Mouse (Mus musculus) layer of hippocampus, postnatal 25 days (tissue): Measurements from ENCODE around the gene Gm49510. TPM values are rescaled to one million over a fixed set of nuclear protein-coding genes. Genes with fewer than 3 reads are reported as not detected.

Source experiments
- DNase-seq, 2 experiments: peaks; one replicate each; pipeline ENCODE4 v3.0.0; 2022; ENCODE audit warnings: mixed read lengths in 2 of 2, low spot score in 1 of 2; ENCODE audit errors: extremely low spot score in 1 of 2
- total RNA-seq, 2 experiments: library from RNA; stranded (reverse); gene quantifications; 2 replicates each; pipeline ENCODE4 v1.2.3; 2021

Gm49510 gene
- total RNA-seq, 2 experiments from 2014 or later, result not detected

- peak; percentile 85 to 88 for DNase-seq
Measured at GRCm38 (mm10) chr15:78913632-78914090, 14.2 kb downstream of the Gm49510 start, which contains the start of gene Pdxp. Gene Pdxp, plus strand, starts transcription at chr15:78913919.

GRCm38 (mm10) chr15:78914091-78914822 is 14.8 kb downstream of the Gm49510 start:
- peak in 1 of 2 experiments; percentile 38 for DNase-seq

- no peak for DNase-seq
Measured at GRCm38 (mm10) chr15:78914823-78915659, 15.6 kb downstream of the Gm49510 start.

GRCm38 (mm10) chr15:78915660-78916017 is 16.2 kb downstream of the Gm49510 start:
- peak in 1 of 2 experiments; percentile 57 for DNase-seq

GRCm38 (mm10) chr15:78916052-78916826 is 16.8 kb downstream of the Gm49510 start:
- DNase-seq, result peak in 1 of 2 experiments; percentile 45

- no peak for DNase-seq
Measured at GRCm38 (mm10) chr15:78918126-78918525, 18.7 kb downstream of the Gm49510 start.

- DNase-seq, result no peak
Measured at GRCm38 (mm10) chr15:78919914-78920313, 20.4 kb downstream of the Gm49510 start.

- DNase-seq, result no peak
Measured at GRCm38 (mm10) chr15:78922700-78923099, 23.2 kb downstream of the Gm49510 start.

- DNase-seq, result no peak
Measured at GRCm38 (mm10) chr15:78923585-78923984, 24.1 kb downstream of the Gm49510 start.

GRCm38 (mm10) chr15:78925129-78925528 is 25.7 kb downstream of the Gm49510 start:
- no peak for DNase-seq

- DNase-seq, result peak in 1 of 2 experiments; percentile 35
Measured at GRCm38 (mm10) chr15:78926021-78926919, 26.8 kb downstream of the Gm49510 start, which contains the start of gene Lgals1. Gene Lgals1, plus strand, starts transcription at chr15:78926725.

- no peak for DNase-seq
Measured at GRCm38 (mm10) chr15:78927021-78927787, 27.7 kb downstream of the Gm49510 start.

GRCm38 (mm10) chr15:78927788-78928457 is 28.5 kb downstream of the Gm49510 start:
- DNase-seq, result no peak

- DNase-seq, result no peak
Measured at GRCm38 (mm10) chr15:78928539-78928938, 29.1 kb downstream of the Gm49510 start.

GRCm38 (mm10) chr15:78930192-78930706 is 30.8 kb downstream of the Gm49510 start:
- no peak for DNase-seq

- no peak for DNase-seq
Measured at GRCm38 (mm10) chr15:78930801-78931426, 31.4 kb downstream of the Gm49510 start.

GRCm38 (mm10) chr15:78931577-78931976 is 32.1 kb downstream of the Gm49510 start:
- peak in 1 of 2 experiments; percentile 34 for DNase-seq
